Mouse (Mus musculus): ENCODE measurements at regions not wholly inside any gene's neighbourhood (a gene's known extent, or its start where the extent isn't known, plus 50 kb on each side); places are given as distances from the start of the nearest gene placed in this dataset.

DNA sequence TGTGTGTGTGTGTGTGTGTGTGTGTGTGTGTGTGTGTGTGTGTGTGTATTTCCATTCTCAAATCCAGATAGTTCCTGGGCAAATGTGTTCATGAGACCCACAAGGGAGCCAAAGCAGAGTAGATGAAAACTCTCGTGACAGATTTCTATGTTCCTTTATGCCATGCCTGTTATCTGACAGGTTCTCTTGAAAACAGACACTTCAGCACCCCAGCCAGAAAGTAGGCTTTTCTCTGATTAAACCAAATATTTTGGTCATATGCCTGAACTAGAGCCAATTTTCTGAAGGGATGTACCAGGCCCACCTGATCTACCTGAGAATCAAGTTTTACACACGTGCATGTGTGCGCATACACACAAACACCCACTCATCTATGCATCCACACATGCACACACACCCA, 95.5 kb downstream of the Psat1 start:
- Histone ChIP-seq H3K4me2 (ENCODE audit: low read depth, low read length) (no peak overlapping the region), H3K27me3 (ENCODE audit: control insufficient read depth, insufficient read depth, low read depth, low read length) (no peaks in the 10 kb centered on the region), H3K9ac (ENCODE audit: low read depth, low read length) (no peak overlapping the region), H3K4me3 (ENCODE audit: low read depth, low read length) (no peak overlapping the region), H3K4me1 (ENCODE audit: control insufficient read depth, low read depth, low read length) (no peaks in the 10 kb centered on the region), H3K9me3 (replicated peaks; ENCODE audit: control insufficient read depth, low read length) (no peaks in the 10 kb centered on the region), H3K36me3 (ENCODE audit: control insufficient read depth, insufficient read depth) (no peaks in the 10 kb centered on the region), H3K27ac (ENCODE audit: low read length) (no peak overlapping the region)
- 65% methylated on average over 3 of the region's 3 CpGs for WGBS (ENCODE audit: insufficient replicate concordance)
- no peak for ATAC-seq (ENCODE audit: low read depth)

- no peaks in the 10 kb centered on the region for H3K9me3 ChIP-seq (replicated peaks; ENCODE audit: control insufficient read depth, low read length)
- ATAC-seq (ENCODE audit: low read depth), result no peak
- H3K9ac ChIP-seq (ENCODE audit: low read depth, low read length), result no peak overlapping the region
- no peaks in the 10 kb centered on the region for H3K36me3 ChIP-seq (ENCODE audit: control insufficient read depth, insufficient read depth)
- H3K4me2 ChIP-seq (ENCODE audit: low read depth, low read length), result no peak overlapping the region
- H3K27ac ChIP-seq (ENCODE audit: low read length), result no peak overlapping the region
- H3K4me1 ChIP-seq (ENCODE audit: control insufficient read depth, low read depth, low read length), result no peaks in the 10 kb centered on the region
- 16% methylated on average over 2 of the region's 2 CpGs for WGBS (ENCODE audit: insufficient replicate concordance)
- H3K27me3 ChIP-seq (ENCODE audit: control insufficient read depth, insufficient read depth, low read depth, low read length), result no peaks in the 10 kb centered on the region
- H3K4me3 ChIP-seq (ENCODE audit: low read depth, low read length), result no peak overlapping the region
These were observed 96.4 kb downstream of the Psat1 start for GRCm38 (mm10) chr19:15850722-15851121.

- no peaks in the 10 kb centered on the region for H3K36me3 ChIP-seq (ENCODE audit: control insufficient read depth, insufficient read depth)
- no peak overlapping the region for H3K4me2 ChIP-seq (ENCODE audit: low read depth, low read length)
- no peaks in the 10 kb centered on the region for H3K9me3 ChIP-seq (replicated peaks; ENCODE audit: control insufficient read depth, low read length)
- no peak overlapping the region for H3K9ac ChIP-seq (ENCODE audit: low read depth, low read length)
- WGBS (ENCODE audit: insufficient replicate concordance), result 25% methylated on average over 4 of the region's 4 CpGs
- H3K27ac ChIP-seq (ENCODE audit: low read length), result no peak overlapping the region
- ATAC-seq (ENCODE audit: low read depth), result no peak
- no peaks in the 10 kb centered on the region for H3K27me3 ChIP-seq (ENCODE audit: control insufficient read depth, insufficient read depth, low read depth, low read length)
- no peaks in the 10 kb centered on the region for H3K4me1 ChIP-seq (ENCODE audit: control insufficient read depth, low read depth, low read length)
- no peak overlapping the region for H3K4me3 ChIP-seq (ENCODE audit: low read depth, low read length)
These were observed 97.9 kb downstream of the Psat1 start for GRCm38 (mm10) chr19:15849235-15849634.

DNA sequence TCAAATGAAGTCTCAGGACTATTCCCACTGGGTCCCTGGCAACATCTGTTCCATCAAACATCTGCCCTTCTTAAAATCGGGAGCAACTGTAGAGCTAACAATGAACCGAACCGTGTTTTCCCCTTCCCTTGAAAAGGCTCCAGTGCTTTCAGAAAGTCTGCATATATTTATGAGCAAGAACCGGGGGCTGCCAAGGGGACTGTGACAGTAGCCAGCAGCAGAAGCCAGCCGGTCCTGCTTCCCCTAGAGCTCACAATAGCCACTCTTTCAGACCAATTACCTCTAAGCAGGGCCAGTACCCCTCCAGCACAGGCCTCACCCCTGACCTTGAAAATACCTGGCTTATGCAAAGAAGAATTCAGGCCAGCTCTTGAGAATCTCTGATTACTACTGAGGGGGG, 108.8 kb downstream of the Psat1 start:
- Histone ChIP-seq H3K9ac (ENCODE audit: low read depth, low read length) (no peak overlapping the region), H3K4me3 (ENCODE audit: low read depth, low read length) (no peak overlapping the region), H3K9me3 (replicated peaks; ENCODE audit: control insufficient read depth, low read length) (no peaks in the 10 kb centered on the region), H3K4me1 (ENCODE audit: control insufficient read depth, low read depth, low read length) (no peaks in the 10 kb centered on the region; the same call in 1 of the 2 replicates), H3K27me3 (ENCODE audit: control insufficient read depth, insufficient read depth, low read depth, low read length) (no peaks in the 10 kb centered on the region), H3K4me2 (ENCODE audit: low read depth, low read length) (no peak overlapping the region), H3K36me3 (ENCODE audit: control insufficient read depth, insufficient read depth) (no peaks in the 10 kb centered on the region), H3K27ac (ENCODE audit: low read length) (no peak overlapping the region)
- WGBS (ENCODE audit: insufficient replicate concordance), result 31% methylated on average over 5 of the region's 5 CpGs
- no peak for ATAC-seq (ENCODE audit: low read depth)

DNA sequence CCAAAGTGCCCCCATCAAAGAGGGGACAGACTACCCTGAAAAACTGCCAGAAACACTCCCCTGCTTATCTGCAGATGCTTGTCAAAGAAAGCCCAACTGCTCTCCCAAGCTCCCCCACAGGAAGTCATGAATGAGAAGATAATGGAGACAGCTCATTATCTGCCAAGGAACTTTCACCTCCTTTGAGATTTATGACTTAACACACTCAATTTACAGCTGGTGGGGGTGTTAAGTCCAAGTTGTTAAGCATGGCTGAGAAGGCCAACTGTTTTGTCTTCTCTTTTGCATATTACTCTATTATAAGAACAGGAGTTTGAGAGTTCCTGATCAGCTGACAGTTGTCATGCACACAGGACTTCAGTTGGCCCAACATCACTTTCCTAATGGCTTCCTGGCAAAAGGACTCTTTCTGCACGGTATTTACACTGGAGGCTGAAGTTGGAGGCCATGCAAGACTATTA, 109.4 kb downstream of the Psat1 start:
- H3K36me3 ChIP-seq (ENCODE audit: control insufficient read depth, insufficient read depth), result no peaks in the 10 kb centered on the region
- H3K27me3 ChIP-seq (ENCODE audit: control insufficient read depth, insufficient read depth, low read depth, low read length), result no peaks in the 10 kb centered on the region
- H3K4me1 ChIP-seq (ENCODE audit: control insufficient read depth, low read depth, low read length), result no peaks in the 10 kb centered on the region; the same call in 1 of the 2 replicates
- H3K9me3 ChIP-seq (replicated peaks; ENCODE audit: control insufficient read depth, low read length), result no peaks in the 10 kb centered on the region
- no peak overlapping the region for H3K27ac ChIP-seq (ENCODE audit: low read length)
- no peak overlapping the region for H3K9ac ChIP-seq (ENCODE audit: low read depth, low read length)
- H3K4me2 ChIP-seq (ENCODE audit: low read depth, low read length), result no peak overlapping the region
- no peak overlapping the region for H3K4me3 ChIP-seq (ENCODE audit: low read depth, low read length)
- WGBS (ENCODE audit: insufficient replicate concordance), result 9% methylated on average over 1 of the region's 1 CpGs
- no peak; the same call in 1 of the 2 replicates for ATAC-seq (ENCODE audit: low read depth)

GRCm38 (mm10) chr19:15836956-15837714, 110.0 kb downstream of the Psat1 start:
- Histone ChIP-seq H3K27me3 (ENCODE audit: control insufficient read depth, insufficient read depth, low read depth, low read length) (no peaks in the 10 kb centered on the region), H3K9me3 (replicated peaks; ENCODE audit: control insufficient read depth, low read length) (no peaks in the 10 kb centered on the region), H3K27ac (ENCODE audit: low read length) (no peak overlapping the region), H3K4me3 (ENCODE audit: low read depth, low read length) (no peak overlapping the region), H3K4me2 (ENCODE audit: low read depth, low read length) (no peak overlapping the region), H3K9ac (ENCODE audit: low read depth, low read length) (no peak overlapping the region), H3K4me1 (ENCODE audit: control insufficient read depth, low read depth, low read length) (no peaks in the 10 kb centered on the region; the same call in 1 of the 2 replicates), H3K36me3 (ENCODE audit: control insufficient read depth, insufficient read depth) (no peaks in the 10 kb centered on the region)
- 0 out of 2 replicates have a peak, but pooled peaks have one; percentile 19 for ATAC-seq (ENCODE audit: low read depth)
- whole genome bisulfite sequencing (ENCODE audit: insufficient replicate concordance), result 6% methylated on average over 7 of the region's 7 CpGs

- Histone ChIP-seq H3K4me1 (ENCODE audit: control insufficient read depth, low read depth, low read length) (no peaks in the 10 kb centered on the region; the same call in 1 of the 2 replicates), H3K9ac (ENCODE audit: low read depth, low read length) (no peak overlapping the region), H3K27me3 (ENCODE audit: control insufficient read depth, insufficient read depth, low read depth, low read length) (no peaks in the 10 kb centered on the region), H3K4me3 (ENCODE audit: low read depth, low read length) (no peak overlapping the region), H3K27ac (ENCODE audit: low read length) (no peak overlapping the region), H3K4me2 (ENCODE audit: low read depth, low read length) (no peak overlapping the region), H3K36me3 (ENCODE audit: control insufficient read depth, insufficient read depth) (no peaks in the 10 kb centered on the region), H3K9me3 (replicated peaks; ENCODE audit: control insufficient read depth, low read length) (no peaks in the 10 kb centered on the region)
- ATAC-seq (ENCODE audit: low read depth), result no peak
- WGBS (ENCODE audit: insufficient replicate concordance), result 35% methylated on average over 7 of the region's 7 CpGs
These were observed 110.8 kb downstream of the Psat1 start for GRCm38 (mm10) chr19:15836201-15836955.

- Histone ChIP-seq H3K4me2 (ENCODE audit: low read depth, low read length) (no peak overlapping the region), H3K27me3 (ENCODE audit: control insufficient read depth, insufficient read depth, low read depth, low read length) (no peaks in the 10 kb centered on the region), H3K27ac (ENCODE audit: low read length) (no peak overlapping the region), H3K4me1 (ENCODE audit: control insufficient read depth, low read depth, low read length) (no peaks in the 10 kb centered on the region), H3K9me3 (replicated peaks; ENCODE audit: control insufficient read depth, low read length) (no peaks in the 10 kb centered on the region), H3K9ac (ENCODE audit: low read depth, low read length) (no peak overlapping the region), H3K36me3 (ENCODE audit: control insufficient read depth, insufficient read depth) (no peaks in the 10 kb centered on the region), H3K4me3 (ENCODE audit: low read depth, low read length) (no peak overlapping the region)
- no peak for ATAC-seq (ENCODE audit: low read depth)
These were observed 116.8 kb downstream of the Psat1 start for GRCm38 (mm10) chr19:15830385-15830784.

- H3K9me3 ChIP-seq (replicated peaks; ENCODE audit: control insufficient read depth, low read length), result no peaks in the 10 kb centered on the region
- WGBS (ENCODE audit: insufficient replicate concordance), result 41% methylated on average over 5 of the region's 5 CpGs
- H3K4me3 ChIP-seq (ENCODE audit: low read depth, low read length), result no peak overlapping the region
- no peak overlapping the region for H3K4me2 ChIP-seq (ENCODE audit: low read depth, low read length)
- no peaks in the 10 kb centered on the region for H3K4me1 ChIP-seq (ENCODE audit: control insufficient read depth, low read depth, low read length)
- H3K27me3 ChIP-seq (ENCODE audit: control insufficient read depth, insufficient read depth, low read depth, low read length), result no peaks in the 10 kb centered on the region
- no peak overlapping the region for H3K27ac ChIP-seq (ENCODE audit: low read length)
- H3K9ac ChIP-seq (ENCODE audit: low read depth, low read length), result no peak overlapping the region
- ATAC-seq (ENCODE audit: low read depth), result no peak
- H3K36me3 ChIP-seq (ENCODE audit: control insufficient read depth, insufficient read depth), result no peaks in the 10 kb centered on the region
These were observed 118.0 kb downstream of the Psat1 start for GRCm38 (mm10) chr19:15829158-15829557.

All from liver, embryonic 16.5 days (tissue).